Mouse (Mus musculus): ENCODE measurements around the gene Nup205. TPM values are rescaled to one million over a fixed set of nuclear protein-coding genes. Genes with fewer than 3 reads are reported as not detected.

The Nup205 gene
- total RNA-seq (2012; rRNA removed) = 108 and 117 TPM in 2 replicates

GRCm38 (mm10) chr6:35176979-35177649 is at the start of gene Nup205:
Gene Nup205 (plus strand): TSS chr6:35177421.
- H3K9me3 ChIP-seq (ENCODE audit: control insufficient read depth, insufficient read depth, low read depth, low read length) = no peaks in the 10 kb centered on the region
- DNase-seq (ENCODE audit: low read depth, low spot score) = peak; percentile 65
- in situ Hi-C loops (cut with MboI; ENCODE audit: low sequenced_read_pairs in 2 of 2, unreplicated experiment in 2 of 2) = no loop called here
- peak within 1 kb of the TSS; percentile 87 for H3K9ac ChIP-seq (ENCODE audit: insufficient read depth, low read depth, low read length, poor library complexity, severe bottlenecking)
- H3K27ac ChIP-seq (ENCODE audit: insufficient read depth, low read depth, low read length, poor library complexity, severe bottlenecking) = peak within 1 kb of the TSS; percentile 80
- H3K4me1 ChIP-seq (ENCODE audit: control insufficient read depth in 2 of 2, insufficient read depth in 2 of 2, low read length in 2 of 2, poor library complexity in 1 of 2) = peaks cover 0 to 3% of the 10 kb centered on the region in 2 experiments; a peak in 1 of 4 replicates
- peak within 1 kb of the TSS; percentile 77 to 84 for H3K4me3 ChIP-seq (ENCODE audit: insufficient read depth in 1 of 2, low read depth in 1 of 2, low read length in 2 of 2, poor library complexity in 1 of 2, severe bottlenecking in 1 of 2)
- peak; percentile 76 for TF ChIP-seq ZNF384 (IDR thresholded peaks at IDR 0.05; ENCODE audit: low read depth, low read length)
- TF ChIP-seq CHD2 (IDR thresholded peaks at IDR 0.05; ENCODE audit: low read depth, low read length) = no peak
- peak; percentile 92 for TF ChIP-seq HCFC1 (IDR thresholded peaks at IDR 0.05; ENCODE audit: borderline replicate concordance, insufficient read depth, low read length)
- TF ChIP-seq ZC3H11A (IDR thresholded peaks at IDR 0.05; ENCODE audit: borderline replicate concordance, low read depth, low read length) = no peak
- TF ChIP-seq MAFK (IDR thresholded peaks at IDR 0.05; ENCODE audit: insufficient read depth, low read depth, low read length) = no peak
- H3K36me3 ChIP-seq (ENCODE audit: control insufficient read depth, insufficient read depth, low read length, poor library complexity, severe bottlenecking) = no peaks in the 10 kb centered on the region

DNA sequence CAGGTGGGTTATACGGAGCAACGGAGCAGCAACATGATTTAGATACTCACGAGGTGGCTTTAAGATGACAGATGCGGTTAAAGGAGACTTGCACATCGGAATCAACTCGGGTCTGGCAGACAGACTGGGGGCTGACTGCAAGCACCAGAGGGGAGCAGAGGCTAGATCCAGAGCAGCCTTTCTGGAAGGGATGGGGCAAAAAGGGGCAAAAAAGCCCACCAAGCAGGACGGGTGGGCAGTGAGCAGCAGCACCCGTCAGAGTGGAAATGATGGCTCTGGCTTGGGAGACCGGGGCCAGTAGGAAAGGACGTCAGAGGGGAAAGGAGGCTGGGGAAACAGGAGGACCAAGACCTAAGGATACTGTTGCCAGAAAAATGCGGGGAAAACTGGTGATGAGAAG is 44.4 kb upstream of the Nup205 start:
- Histone ChIP-seq H3K9me3 (ENCODE audit: control insufficient read depth, insufficient read depth, low read depth, low read length) (no peaks in the 10 kb centered on the region), H3K36me3 (ENCODE audit: control insufficient read depth, insufficient read depth, low read length, poor library complexity, severe bottlenecking) (no peaks in the 10 kb centered on the region), H3K4me1 (ENCODE audit: control insufficient read depth in 2 of 2, insufficient read depth in 2 of 2, low read length in 2 of 2, poor library complexity in 1 of 2) (peaks cover 0 to 5% of the 10 kb centered on the region in 2 experiments; a peak in 1 of 4 replicates), H3K27ac (ENCODE audit: insufficient read depth, low read depth, low read length, poor library complexity, severe bottlenecking) (no peak overlapping the region), H3K9ac (ENCODE audit: insufficient read depth, low read depth, low read length, poor library complexity, severe bottlenecking) (peak overlapping the region; percentile 100), H3K4me3 (ENCODE audit: insufficient read depth in 1 of 2, low read depth in 1 of 2, low read length in 2 of 2, poor library complexity in 1 of 2, severe bottlenecking in 1 of 2) (peak overlapping the region; percentile 86 to 99)
- in situ Hi-C loops (cut with MboI; ENCODE audit: low sequenced_read_pairs in 2 of 2, unreplicated experiment in 2 of 2) = no loop called here
- DNase-seq (ENCODE audit: low read depth, low spot score) = no peak
- TF ChIP-seq ZNF384 (IDR thresholded peaks at IDR 0.05; ENCODE audit: low read depth, low read length) (no peak), ZC3H11A (IDR thresholded peaks at IDR 0.05; ENCODE audit: borderline replicate concordance, low read depth, low read length) (no peak)

DNA sequence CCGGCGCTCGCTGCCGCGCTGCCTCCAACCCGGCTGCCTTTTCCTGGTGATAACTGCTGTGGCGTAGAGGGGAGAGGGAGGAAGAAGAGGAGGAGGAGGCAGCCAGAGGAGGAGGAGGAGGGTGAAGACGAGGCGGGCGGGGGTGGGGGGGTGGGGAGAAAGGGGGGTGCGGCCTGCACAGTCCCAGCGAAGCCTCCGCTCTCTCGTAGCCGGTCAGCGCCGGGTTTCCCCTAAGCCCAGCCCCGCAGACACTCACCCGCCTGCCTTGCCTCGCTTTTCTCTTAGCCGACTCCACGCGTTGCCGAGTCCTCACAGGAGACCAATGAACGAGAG is 44.0 kb upstream of the Nup205 start:
- H3K4me3 ChIP-seq (ENCODE audit: insufficient read depth in 1 of 2, low read depth in 1 of 2, low read length in 2 of 2, poor library complexity in 1 of 2, severe bottlenecking in 1 of 2) = peak overlapping the region; percentile 86 to 99
- H3K9ac ChIP-seq (ENCODE audit: insufficient read depth, low read depth, low read length, poor library complexity, severe bottlenecking) = peak overlapping the region; percentile 100
- TF ChIP-seq HCFC1 (IDR thresholded peaks at IDR 0.05; ENCODE audit: borderline replicate concordance, insufficient read depth, low read length) (no peak), ZNF384 (IDR thresholded peaks at IDR 0.05; ENCODE audit: low read depth, low read length) (no peak), CHD2 (IDR thresholded peaks at IDR 0.05; ENCODE audit: low read depth, low read length) (no peak), MAFK (IDR thresholded peaks at IDR 0.05; ENCODE audit: insufficient read depth, low read depth, low read length) (no peak), ZC3H11A (IDR thresholded peaks at IDR 0.05; ENCODE audit: borderline replicate concordance, low read depth, low read length) (no peak)
- H3K27ac ChIP-seq (ENCODE audit: insufficient read depth, low read depth, low read length, poor library complexity, severe bottlenecking) = peak overlapping the region; percentile 79; the same call in 1 of the 2 replicates
- no peaks in the 10 kb centered on the region for H3K9me3 ChIP-seq (ENCODE audit: control insufficient read depth, insufficient read depth, low read depth, low read length)
- H3K4me1 ChIP-seq (ENCODE audit: control insufficient read depth in 2 of 2, insufficient read depth in 2 of 2, low read length in 2 of 2, poor library complexity in 1 of 2) = peaks cover 0 to 5% of the 10 kb centered on the region in 2 experiments; a peak in 1 of 4 replicates
- H3K36me3 ChIP-seq (ENCODE audit: control insufficient read depth, insufficient read depth, low read length, poor library complexity, severe bottlenecking) = no peaks in the 10 kb centered on the region
- in situ Hi-C loops (cut with MboI; ENCODE audit: low sequenced_read_pairs in 2 of 2, unreplicated experiment in 2 of 2) = no loop called here
- no peak for DNase-seq (ENCODE audit: low read depth, low spot score)

DNA sequence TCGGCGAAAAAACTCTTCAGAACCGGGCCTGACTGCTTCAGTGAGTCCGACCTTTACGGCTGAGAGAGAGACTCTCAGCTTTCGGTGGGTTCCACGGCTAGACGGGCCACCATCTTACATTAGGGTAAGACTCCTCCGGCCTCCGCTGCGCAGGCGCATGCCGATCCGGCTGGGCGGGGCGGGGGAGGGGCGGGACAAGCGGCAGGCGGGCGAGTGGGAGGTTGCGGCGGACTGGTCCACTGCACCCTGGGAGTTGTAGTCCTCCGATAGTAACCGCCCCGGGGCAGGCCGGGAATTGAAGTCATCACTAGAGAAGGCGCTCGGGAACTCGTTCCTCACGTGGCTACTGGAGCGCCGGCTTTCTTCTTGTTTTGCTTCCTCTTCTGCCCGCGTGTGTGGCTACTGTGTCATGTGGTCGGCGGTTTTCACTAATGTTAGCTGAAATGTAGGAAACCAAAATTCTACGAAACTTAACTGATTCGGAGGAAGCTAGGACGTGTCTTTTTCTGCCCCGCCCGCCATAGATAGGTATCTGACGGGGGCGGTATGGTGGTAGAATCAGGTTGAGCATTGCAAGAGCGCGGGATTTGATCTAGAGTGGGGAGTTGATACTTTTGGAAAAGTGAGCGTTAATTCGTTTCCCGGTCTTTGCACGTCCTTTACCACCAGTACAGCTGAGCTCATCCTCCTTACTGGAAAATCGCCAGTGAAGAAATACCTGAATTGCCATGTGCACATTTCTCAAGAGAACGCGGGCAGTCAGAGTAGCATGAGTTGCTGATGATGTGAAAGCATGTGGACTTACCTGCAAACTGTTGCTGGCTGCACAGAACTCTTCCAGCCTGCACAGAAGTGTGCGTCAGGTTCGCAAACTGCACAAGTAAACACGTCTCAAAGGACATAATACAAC is 43.4 kb upstream of the Nup205 start, which contains the start of gene Cnot4:
Gene Cnot4 (minus strand): TSS at position 146 of the 910 bp plus-strand sequence.
- Histone ChIP-seq H3K9ac (ENCODE audit: insufficient read depth, low read depth, low read length, poor library complexity, severe bottlenecking) (peak within 1 kb of the TSS; percentile 100), H3K4me1 (ENCODE audit: control insufficient read depth in 2 of 2, insufficient read depth in 2 of 2, low read length in 2 of 2, poor library complexity in 1 of 2) (peaks cover 0 to 5% of the 10 kb centered on the region in 2 experiments; a peak in 1 of 4 replicates), H3K4me3 (ENCODE audit: insufficient read depth in 1 of 2, low read depth in 1 of 2, low read length in 2 of 2, poor library complexity in 1 of 2, severe bottlenecking in 1 of 2) (peak within 1 kb of the TSS; percentile 92 to 99), H3K27ac (ENCODE audit: insufficient read depth, low read depth, low read length, poor library complexity, severe bottlenecking) (peak within 1 kb of the TSS; percentile 79), H3K36me3 (ENCODE audit: control insufficient read depth, insufficient read depth, low read length, poor library complexity, severe bottlenecking) (no peaks in the 10 kb centered on the region), H3K9me3 (ENCODE audit: control insufficient read depth, insufficient read depth, low read depth, low read length) (no peaks in the 10 kb centered on the region)
- TF ChIP-seq ZC3H11A (IDR thresholded peaks at IDR 0.05; ENCODE audit: borderline replicate concordance, low read depth, low read length) = no peak
- TF ChIP-seq CHD2 (IDR thresholded peaks at IDR 0.05; ENCODE audit: low read depth, low read length) = peak; percentile 23; the same call in 1 of the 2 replicates
- peak; percentile 94 for TF ChIP-seq HCFC1 (IDR thresholded peaks at IDR 0.05; ENCODE audit: borderline replicate concordance, insufficient read depth, low read length)
- peak; percentile 98 for DNase-seq (ENCODE audit: low read depth, low spot score)
- in situ Hi-C loops (cut with MboI; ENCODE audit: low sequenced_read_pairs in 2 of 2, unreplicated experiment in 2 of 2) = no loop called here

Data from ES-E14 (cell line).